Mouse (Mus musculus): ENCODE results near the gene Tmem178b. TPM values are rescaled to one million over a fixed set of nuclear protein-coding genes. Genes with fewer than 3 reads are reported as not detected.

Gene Tmem178b
- total RNA-seq, 1 experiment: 0.04 TPM

- Histone ChIP-seq H3K27ac (ENCODE audit: insufficient read depth, low read depth, low read length, poor library complexity, severe bottlenecking) (no peak overlapping the region), H3K4me3 (ENCODE audit: insufficient read depth in 1 of 2, low read depth in 1 of 2, low read length in 2 of 2, poor library complexity in 1 of 2, severe bottlenecking in 1 of 2) (no peak overlapping the region), H3K9me3 (ENCODE audit: control insufficient read depth, insufficient read depth, low read depth, low read length) (no peaks in the 10 kb centered on the region), H3K36me3 (ENCODE audit: control insufficient read depth, insufficient read depth, low read length, poor library complexity, severe bottlenecking) (no peaks in the 10 kb centered on the region; the same call in 1 of the 2 replicates), H3K9ac (ENCODE audit: insufficient read depth, low read depth, low read length, poor library complexity, severe bottlenecking) (no peak overlapping the region), H3K4me1 (ENCODE audit: control insufficient read depth in 2 of 2, insufficient read depth in 2 of 2, low read length in 2 of 2, poor library complexity in 1 of 2) (peaks cover 0 to 7% of the 10 kb centered on the region in 2 experiments; a peak in 1 of 4 replicates)
- DNase-seq (ENCODE audit: low read depth, low spot score): peak; percentile 28
- in situ Hi-C loops (cut with MboI; ENCODE audit: low sequenced_read_pairs in 2 of 2, unreplicated experiment in 2 of 2): no loop called here
- TF ChIP-seq ZNF384 (IDR thresholded peaks at IDR 0.05; ENCODE audit: low read depth, low read length) (no peak), ZC3H11A (IDR thresholded peaks at IDR 0.05; ENCODE audit: borderline replicate concordance, low read depth, low read length) (no peak), MAFK (IDR thresholded peaks at IDR 0.05; ENCODE audit: insufficient read depth, low read depth, low read length) (no peak), HCFC1 (IDR thresholded peaks at IDR 0.05; ENCODE audit: borderline replicate concordance, insufficient read depth, low read length) (no peak), CHD2 (IDR thresholded peaks at IDR 0.05; ENCODE audit: low read depth, low read length) (no peak)
Measured at GRCm38 (mm10) chr6:40011609-40012008, 138.5 kb downstream of the Tmem178b start.

- H3K9me3 ChIP-seq (ENCODE audit: control insufficient read depth, insufficient read depth, low read depth, low read length): no peaks in the 10 kb centered on the region
- H3K27ac ChIP-seq (ENCODE audit: insufficient read depth, low read depth, low read length, poor library complexity, severe bottlenecking): no peak overlapping the region
- in situ Hi-C loops (cut with MboI; ENCODE audit: low sequenced_read_pairs in 2 of 2, unreplicated experiment in 2 of 2): no loop called here
- no peak for DNase-seq (ENCODE audit: low read depth, low spot score)
- H3K4me1 ChIP-seq (ENCODE audit: control insufficient read depth in 2 of 2, insufficient read depth in 2 of 2, low read length in 2 of 2, poor library complexity in 1 of 2): peaks cover 0 to 7% of the 10 kb centered on the region in 2 experiments; a peak in 1 of 4 replicates
- no peaks in the 10 kb centered on the region; the same call in 1 of the 2 replicates for H3K36me3 ChIP-seq (ENCODE audit: control insufficient read depth, insufficient read depth, low read length, poor library complexity, severe bottlenecking)
- no peak for TF ChIP-seq ZC3H11A (IDR thresholded peaks at IDR 0.05; ENCODE audit: borderline replicate concordance, low read depth, low read length)
- no peak for TF ChIP-seq CHD2 (IDR thresholded peaks at IDR 0.05; ENCODE audit: low read depth, low read length)
- TF ChIP-seq MAFK (IDR thresholded peaks at IDR 0.05; ENCODE audit: insufficient read depth, low read depth, low read length): no peak
- TF ChIP-seq ZNF384 (IDR thresholded peaks at IDR 0.05; ENCODE audit: low read depth, low read length): no peak
- H3K4me3 ChIP-seq (ENCODE audit: insufficient read depth in 1 of 2, low read depth in 1 of 2, low read length in 2 of 2, poor library complexity in 1 of 2, severe bottlenecking in 1 of 2): no peak overlapping the region
- H3K9ac ChIP-seq (ENCODE audit: insufficient read depth, low read depth, low read length, poor library complexity, severe bottlenecking): no peak overlapping the region
Measured at GRCm38 (mm10) chr6:40013407-40013806, 140.3 kb downstream of the Tmem178b start.

GRCm38 (mm10) chr6:40015185-40015584 lies 142.1 kb downstream of the Tmem178b start:
- H3K9me3 ChIP-seq (ENCODE audit: control insufficient read depth, insufficient read depth, low read depth, low read length): no peaks in the 10 kb centered on the region
- no peak overlapping the region for H3K9ac ChIP-seq (ENCODE audit: insufficient read depth, low read depth, low read length, poor library complexity, severe bottlenecking)
- DNase-seq (ENCODE audit: low read depth, low spot score): no peak
- H3K36me3 ChIP-seq (ENCODE audit: control insufficient read depth, insufficient read depth, low read length, poor library complexity, severe bottlenecking): no peaks in the 10 kb centered on the region; the same call in 1 of the 2 replicates
- H3K27ac ChIP-seq (ENCODE audit: insufficient read depth, low read depth, low read length, poor library complexity, severe bottlenecking): no peak overlapping the region
- no peak overlapping the region for H3K4me3 ChIP-seq (ENCODE audit: insufficient read depth in 1 of 2, low read depth in 1 of 2, low read length in 2 of 2, poor library complexity in 1 of 2, severe bottlenecking in 1 of 2)
- in situ Hi-C loops (cut with MboI; ENCODE audit: low sequenced_read_pairs in 2 of 2, unreplicated experiment in 2 of 2): no loop called here
- TF ChIP-seq HCFC1 (IDR thresholded peaks at IDR 0.05; ENCODE audit: borderline replicate concordance, insufficient read depth, low read length) (no peak), ZC3H11A (IDR thresholded peaks at IDR 0.05; ENCODE audit: borderline replicate concordance, low read depth, low read length) (no peak), MAFK (IDR thresholded peaks at IDR 0.05; ENCODE audit: insufficient read depth, low read depth, low read length) (no peak), ZNF384 (IDR thresholded peaks at IDR 0.05; ENCODE audit: low read depth, low read length) (no peak), CHD2 (IDR thresholded peaks at IDR 0.05; ENCODE audit: low read depth, low read length) (no peak)
- peaks cover 0 to 7% of the 10 kb centered on the region in 2 experiments; a peak in 1 of 4 replicates for H3K4me1 ChIP-seq (ENCODE audit: control insufficient read depth in 2 of 2, insufficient read depth in 2 of 2, low read length in 2 of 2, poor library complexity in 1 of 2)

DNA sequence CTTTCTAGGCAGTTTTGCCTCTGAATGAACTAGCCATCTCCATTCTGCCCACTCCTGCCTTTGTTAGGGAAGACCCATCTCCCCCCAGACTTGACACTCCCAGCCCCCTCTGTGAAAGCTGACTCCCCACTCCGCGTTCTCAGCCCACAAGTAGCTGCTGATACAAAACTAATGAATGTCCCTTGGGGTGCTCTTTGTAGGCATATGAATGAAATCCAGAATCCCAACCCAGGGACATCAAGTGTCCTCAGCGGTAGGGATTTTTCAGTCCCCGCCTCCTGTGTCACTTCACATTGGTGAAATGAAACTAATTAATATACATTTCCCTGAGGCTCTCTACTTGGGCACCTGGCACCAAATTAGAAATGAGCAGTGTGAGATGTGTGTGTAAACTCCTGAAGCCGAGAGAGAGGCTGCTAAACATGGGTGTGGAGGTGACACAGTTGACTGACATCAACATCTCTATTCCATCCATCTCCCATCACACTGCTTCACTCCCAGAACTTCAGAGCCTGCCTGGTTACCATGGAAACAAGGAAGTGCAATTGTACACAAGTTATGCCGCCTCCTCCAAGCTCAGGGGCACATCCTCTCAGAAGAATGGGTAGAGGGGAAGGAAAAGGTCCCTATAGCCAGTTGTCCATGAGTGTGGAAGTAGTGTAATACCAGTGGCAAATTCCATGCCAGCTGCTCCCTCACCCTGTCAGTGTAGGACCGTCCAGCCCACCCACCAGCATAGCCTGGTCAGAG lies 142.8 kb downstream of the Tmem178b start:
- H3K9ac ChIP-seq (ENCODE audit: insufficient read depth, low read depth, low read length, poor library complexity, severe bottlenecking): no peak overlapping the region
- no peak for DNase-seq (ENCODE audit: low read depth, low spot score)
- H3K27ac ChIP-seq (ENCODE audit: insufficient read depth, low read depth, low read length, poor library complexity, severe bottlenecking): no peak overlapping the region
- TF ChIP-seq MAFK (IDR thresholded peaks at IDR 0.05; ENCODE audit: insufficient read depth, low read depth, low read length): no peak
- TF ChIP-seq ZNF384 (IDR thresholded peaks at IDR 0.05; ENCODE audit: low read depth, low read length): no peak
- TF ChIP-seq HCFC1 (IDR thresholded peaks at IDR 0.05; ENCODE audit: borderline replicate concordance, insufficient read depth, low read length): no peak
- H3K9me3 ChIP-seq (ENCODE audit: control insufficient read depth, insufficient read depth, low read depth, low read length): no peaks in the 10 kb centered on the region
- H3K4me1 ChIP-seq (ENCODE audit: control insufficient read depth in 2 of 2, insufficient read depth in 2 of 2, low read length in 2 of 2, poor library complexity in 1 of 2): peaks cover 0 to 7% of the 10 kb centered on the region in 2 experiments; a peak in 1 of 4 replicates
- in situ Hi-C loops (cut with MboI; ENCODE audit: low sequenced_read_pairs in 2 of 2, unreplicated experiment in 2 of 2): no loop called here
- H3K4me3 ChIP-seq (ENCODE audit: insufficient read depth in 1 of 2, low read depth in 1 of 2, low read length in 2 of 2, poor library complexity in 1 of 2, severe bottlenecking in 1 of 2): no peak overlapping the region
- no peaks in the 10 kb centered on the region; the same call in 1 of the 2 replicates for H3K36me3 ChIP-seq (ENCODE audit: control insufficient read depth, insufficient read depth, low read length, poor library complexity, severe bottlenecking)

Measured in ES-E14 (cell line).